In genomic region chr8:10538319-10538718, GRCm38 (mm10) we compare ENCODE assay signal across 18 mouse cellular contexts.
A peak's percentile ranks its signal among the peaks of the same experiment; 100 is the strongest.
DNase-seq lines count a peak whose midpoint lies in the region; ATAC-seq lines count a peak whose summit lies in the region.
"Had no signal": no experiment of that assay in that cellular context is flagged by ENCODE, and none has a peak within 500 bp of the region (broad histone marks: within the 10 kb centered on the region; RNA-seq: fewer than 3 reads in every experiment).

No protein-coding gene starts in this region.

- ATAC-seq in frontal cortex, adult (ENCODE audit: low TSS enrichment): peak; percentile 55
- ATAC-seq in monocyte, adult 5-6 weeks (replicated peaks; ENCODE audit: insufficient number of reproducible peaks, low FRiP score, low TSS enrichment, poor library complexity, severe bottlenecking): no peak
- ATAC-seq: activated CD4-positive, CD25-positive, alpha-beta regulatory T cell, adult 4 months; intestine, embryonic 16.5 days had no signal

- intact Hi-C loops in left cerebral cortex, postnatal 25 days (cut with DNase I): loop anchor here (5.0 kb wide), 2 partner anchors 66 to 86 kb away; no protein-coding TSS in a partner anchor

- no peak for DNase-seq in frontal cortex, postnatal 25 days (ENCODE audit: low spot score in 2 of 2)
- DNase-seq in left cerebral cortex, postnatal 25 days (ENCODE audit: low spot score in 2 of 2): peak; percentile 42 to 79
- DNase-seq in left cerebral cortex, adult 8-10 months (ENCODE audit: low spot score in 2 of 2): no peak
- peak; percentile 51 to 52 for DNase-seq in right cerebral cortex, adult 2 months (ENCODE audit: low spot score in 2 of 2)
- DNase-seq in right cerebral cortex, postnatal 25 days: no peak
- DNase-seq in adrenal gland, postnatal 4 days (ENCODE audit: low spot score in 2 of 2): no peak
- DNase-seq: adrenal gland, postnatal 10 days; cerebellum, adult 11-12 months; cerebellum, postnatal 14 days; embryo, embryonic 11 days; heart, adult 11 months; heart, postnatal 14 days; kidney, postnatal 36 days; thymus, postnatal 36 days had no signal

Comparison
In these comparisons a context has a peak if more than half of its experiments do, and no peak if none do; other contexts are left out.
1. DNase-seq: peak in left cerebral cortex, postnatal 25 days (2 of 2) and right cerebral cortex, adult 2 months (2 of 2); none in frontal cortex, postnatal 25 days (0 of 2), left cerebral cortex, adult 8-10 months (0 of 2), right cerebral cortex, postnatal 25 days (single experiment) and adrenal gland, postnatal 4 days (0 of 2).